Mouse (Mus musculus) fibroblast of lung, adult 2 months (primary cell): ENCODE data around the gene Hist1h3d.
A peak's percentile ranks its signal among the peaks of the same experiment; 100 is the strongest.
"Not testable (repeated sequence)": the region's sequence is repeated elsewhere in the genome, so short reads cannot be mapped to it uniquely, and the experiment has no call there.

Experiments used
- DNase-seq: peaks from one replicate; pipeline ENCODE4 v3.0.0-alpha.2; 2011; ENCODE audit warnings: low read depth

Gene Hist1h3d

GRCm38 (mm10) chr13:23575271-23575851, at the start of gene Hist1h3d:
TSS of gene Hist1h3d (plus strand) at chr13:23575763.
- no peak for DNase-seq

GRCm38 (mm10) chr13:23525901-23526300, 49.7 kb upstream of the Hist1h3d start:
- no peak for DNase-seq

GRCm38 (mm10) chr13:23526312-23526711, 49.3 kb upstream of the Hist1h3d start:
- peak; percentile 79 for DNase-seq

- DNase-seq: no peak
Observed at GRCm38 (mm10) chr13:23529005-23529404, 46.6 kb upstream of the Hist1h3d start.

- no peak for DNase-seq
Observed at GRCm38 (mm10) chr13:23529480-23530165, 45.9 kb upstream of the Hist1h3d start.

GRCm38 (mm10) chr13:23530181-23530900, 45.2 kb upstream of the Hist1h3d start:
- DNase-seq: peak; percentile 59

- DNase-seq: peak; percentile 91
Observed at GRCm38 (mm10) chr13:23530901-23531875, 44.4 kb upstream of the Hist1h3d start, which contains the start of gene Hist1h4h. TSS of gene Hist1h4h (plus strand) at chr13:23531050.

- no peak for DNase-seq
Observed at GRCm38 (mm10) chr13:23532262-23533075, 43.1 kb upstream of the Hist1h3d start.

GRCm38 (mm10) chr13:23533560-23534367, 41.8 kb upstream of the Hist1h3d start, which contains the start of gene Hist1h2af:
TSS of gene Hist1h2af (plus strand) at chr13:23533906.
- not testable (repeated sequence) for DNase-seq

- no peak for DNase-seq
Observed at GRCm38 (mm10) chr13:23534368-23535131, 41.0 kb upstream of the Hist1h3d start.

GRCm38 (mm10) chr13:23535137-23536075, 40.2 kb upstream of the Hist1h3d start, which contains the start of gene Hist1h3g:
TSS of gene Hist1h3g (plus strand) at chr13:23535422.
- DNase-seq: peak; percentile 85

GRCm38 (mm10) chr13:23536076-23536822, 39.3 kb upstream of the Hist1h3d start:
- no peak for DNase-seq

GRCm38 (mm10) chr13:23537006-23537710, 38.4 kb upstream of the Hist1h3d start:
- DNase-seq: no peak

GRCm38 (mm10) chr13:23538249-23538648, 37.3 kb upstream of the Hist1h3d start:
- no peak for DNase-seq

- DNase-seq: not testable (repeated sequence)
Observed at GRCm38 (mm10) chr13:23539821-23540220, 35.7 kb upstream of the Hist1h3d start.

- no peak for DNase-seq
Observed at GRCm38 (mm10) chr13:23541497-23541896, 34.1 kb upstream of the Hist1h3d start.
